Mouse (Mus musculus): ENCODE measurements at regions not wholly inside any gene's neighbourhood (a gene's known extent, or its start where the extent isn't known, plus 50 kb on each side); places are given as distances from the start of the nearest gene placed in this dataset.

DNA sequence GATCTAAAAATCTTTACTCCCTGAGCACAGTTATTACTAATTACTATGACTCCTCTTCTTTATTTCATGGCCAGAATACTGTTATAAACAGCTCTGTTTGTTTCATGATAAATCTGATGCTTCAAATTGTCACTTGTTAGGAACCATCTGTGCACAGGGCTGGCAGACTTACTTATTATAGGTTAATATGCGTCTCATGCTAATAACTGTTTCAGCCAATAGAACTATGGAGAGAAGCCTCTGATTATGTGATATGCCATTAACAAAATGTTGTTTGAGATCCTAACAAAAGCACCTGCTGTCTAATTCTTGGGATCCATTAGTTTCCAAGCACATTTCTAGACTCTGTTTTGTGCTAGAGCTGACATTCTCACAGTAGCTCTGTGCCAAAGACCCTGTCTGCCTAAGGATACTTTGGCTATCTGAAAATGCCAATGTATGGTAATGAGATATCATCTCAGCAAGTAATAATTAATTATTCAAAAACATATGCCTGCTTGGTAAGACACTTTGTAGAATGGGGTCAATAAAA lies 318.1 kb downstream of the Grb14 start:
- WGBS: 84% methylated on average over 1 of the region's 1 CpGs
- no peak overlapping the region for H3K27ac ChIP-seq (ENCODE audit: low read depth)
- no peak for ATAC-seq (replicated peaks; ENCODE audit: low FRiP score, low TSS enrichment, low read depth)
- H3K27me3 ChIP-seq (replicated peaks; ENCODE audit: control insufficient read depth, insufficient read depth, low read length): no peaks in the 10 kb centered on the region
- no peaks in the 10 kb centered on the region for H3K36me3 ChIP-seq (ENCODE audit: control insufficient read depth, insufficient read depth, low read length)
- no peaks in the 10 kb centered on the region for H3K4me1 ChIP-seq (replicated peaks; ENCODE audit: control insufficient read depth, insufficient read depth, low read length)
- no peak overlapping the region for H3K9ac ChIP-seq (ENCODE audit: low read length)
- DNase-seq (ENCODE audit: low spot score): no peak
- H3K9me3 ChIP-seq (ENCODE audit: control insufficient read depth, low read length): no peaks in the 10 kb centered on the region
- H3K4me2 ChIP-seq (ENCODE audit: low read length): no peak overlapping the region
- no peak overlapping the region for H3K4me3 ChIP-seq (ENCODE audit: low read depth, low read length)

DNA sequence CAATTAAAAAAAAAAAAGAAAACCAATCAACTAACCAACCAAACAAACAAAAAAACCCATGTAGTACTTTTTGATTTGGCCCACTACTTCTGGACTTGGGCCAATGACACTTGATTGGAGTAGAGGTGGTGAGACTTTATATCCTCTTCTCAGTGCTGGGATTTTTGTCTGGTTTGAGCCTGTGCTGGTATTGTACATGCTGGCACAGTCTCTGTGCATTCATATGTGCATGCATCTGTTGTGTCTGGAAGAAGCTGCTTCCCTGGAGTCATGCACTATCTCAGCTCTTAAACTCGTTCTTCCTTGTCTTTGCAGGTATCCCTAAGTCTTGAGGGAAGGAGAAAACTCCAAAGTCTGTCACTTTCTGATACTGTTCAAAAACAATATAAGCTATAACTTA lies 328.8 kb downstream of the Grb14 start:
- no peaks in the 10 kb centered on the region for H3K9me3 ChIP-seq (ENCODE audit: control insufficient read depth, low read length)
- ATAC-seq (replicated peaks; ENCODE audit: low FRiP score, low TSS enrichment, low read depth) (no peak), DNase-seq (ENCODE audit: low spot score) (no peak)
- H3K4me3 ChIP-seq (ENCODE audit: low read depth, low read length): no peak overlapping the region
- no peaks in the 10 kb centered on the region for H3K4me1 ChIP-seq (replicated peaks; ENCODE audit: control insufficient read depth, insufficient read depth, low read length)
- WGBS: 85% methylated on average over 1 of the region's 1 CpGs
- no peaks in the 10 kb centered on the region for H3K27me3 ChIP-seq (replicated peaks; ENCODE audit: control insufficient read depth, insufficient read depth, low read length)
- no peak overlapping the region for H3K4me2 ChIP-seq (ENCODE audit: low read length)
- no peak overlapping the region for H3K9ac ChIP-seq (ENCODE audit: low read length)
- H3K27ac ChIP-seq (ENCODE audit: low read depth): no peak overlapping the region
- H3K36me3 ChIP-seq (ENCODE audit: control insufficient read depth, insufficient read depth, low read length): no peaks in the 10 kb centered on the region

DNA sequence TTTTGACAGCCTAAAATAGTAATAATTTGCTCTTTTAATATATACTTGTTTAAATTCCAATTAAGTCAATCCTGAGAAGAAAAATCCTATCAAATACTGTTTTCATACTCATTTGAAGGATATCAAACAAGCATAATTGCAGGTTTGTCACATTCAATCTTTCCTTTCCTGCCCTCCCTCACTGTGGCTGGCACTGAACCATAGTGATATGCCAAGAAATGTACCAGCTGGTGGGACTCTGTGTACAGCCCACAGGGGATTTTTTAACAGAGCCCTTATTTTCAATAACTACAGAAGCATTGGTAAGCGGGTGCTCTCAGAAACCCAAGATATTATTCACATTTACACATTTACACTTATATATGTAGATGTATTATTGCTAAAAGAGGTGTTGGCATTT lies 333.3 kb downstream of the Grb14 start:
- DNase-seq (ENCODE audit: low spot score) (no peak), ATAC-seq (replicated peaks; ENCODE audit: low FRiP score, low TSS enrichment, low read depth) (no peak)
- no peak overlapping the region for H3K4me2 ChIP-seq (ENCODE audit: low read length)
- H3K4me1 ChIP-seq (replicated peaks; ENCODE audit: control insufficient read depth, insufficient read depth, low read length): no peaks in the 10 kb centered on the region
- H3K27ac ChIP-seq (ENCODE audit: low read depth): no peak overlapping the region
- H3K9ac ChIP-seq (ENCODE audit: low read length): no peak overlapping the region
- 81% methylated on average over 1 of the region's 1 CpGs for WGBS
- no peak overlapping the region for H3K4me3 ChIP-seq (ENCODE audit: low read depth, low read length)
- H3K9me3 ChIP-seq (ENCODE audit: control insufficient read depth, low read length): no peaks in the 10 kb centered on the region
- H3K27me3 ChIP-seq (replicated peaks; ENCODE audit: control insufficient read depth, insufficient read depth, low read length): no peaks in the 10 kb centered on the region
- H3K36me3 ChIP-seq (ENCODE audit: control insufficient read depth, insufficient read depth, low read length): no peaks in the 10 kb centered on the region

DNA sequence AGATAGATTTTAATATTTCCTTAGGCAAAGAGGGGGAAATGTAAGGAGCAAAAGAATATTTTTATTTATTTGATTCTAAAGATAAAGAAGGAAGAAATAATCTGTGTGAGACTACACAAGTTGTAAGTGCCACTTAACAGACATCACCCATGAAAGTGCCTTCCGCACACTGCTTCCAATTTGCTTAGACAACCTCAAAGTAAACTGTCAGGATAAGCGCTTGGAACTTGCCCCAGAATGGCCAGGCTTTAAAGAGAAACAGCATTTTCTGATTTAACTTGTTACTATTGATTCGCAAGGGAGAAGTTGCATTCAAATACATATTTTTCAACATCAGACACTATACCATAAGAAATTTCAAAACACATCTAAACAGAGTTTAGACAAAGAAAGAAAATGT lies 333.8 kb downstream of the Grb14 start:
- Histone ChIP-seq H3K9ac (ENCODE audit: low read length) (no peak overlapping the region), H3K4me2 (ENCODE audit: low read length) (no peak overlapping the region), H3K9me3 (ENCODE audit: control insufficient read depth, low read length) (no peaks in the 10 kb centered on the region), H3K27ac (ENCODE audit: low read depth) (no peak overlapping the region), H3K4me3 (ENCODE audit: low read depth, low read length) (no peak overlapping the region), H3K4me1 (replicated peaks; ENCODE audit: control insufficient read depth, insufficient read depth, low read length) (no peaks in the 10 kb centered on the region), H3K36me3 (ENCODE audit: control insufficient read depth, insufficient read depth, low read length) (no peaks in the 10 kb centered on the region), H3K27me3 (replicated peaks; ENCODE audit: control insufficient read depth, insufficient read depth, low read length) (no peaks in the 10 kb centered on the region)
- DNase-seq (ENCODE audit: low spot score) (no peak), ATAC-seq (replicated peaks; ENCODE audit: low FRiP score, low TSS enrichment, low read depth) (no peak)
- WGBS: 82% methylated on average over 3 of the region's 3 CpGs

DNA sequence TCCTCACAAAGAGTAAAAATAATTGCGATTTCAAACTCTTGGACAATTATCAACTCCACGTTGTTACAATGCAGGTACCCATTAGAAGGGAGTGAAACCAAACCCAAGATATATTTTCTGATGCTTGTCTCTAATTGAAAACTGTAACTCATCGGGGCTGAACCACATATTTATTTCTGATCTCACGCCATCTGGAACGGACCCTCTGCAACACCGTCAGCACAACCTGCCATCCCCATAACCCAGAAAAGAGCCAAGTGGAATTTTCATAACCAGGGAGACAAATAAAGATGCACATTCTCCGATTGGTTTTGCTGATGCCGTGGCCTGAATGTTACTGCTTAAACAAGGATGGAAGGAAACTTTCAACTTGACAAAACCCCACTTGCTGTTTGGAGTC lies 338.0 kb downstream of the Grb14 start:
- WGBS: 88% methylated on average over 8 of the region's 8 CpGs
- H3K4me2 ChIP-seq (ENCODE audit: low read length): no peak overlapping the region
- H3K4me1 ChIP-seq (replicated peaks; ENCODE audit: control insufficient read depth, insufficient read depth, low read length): no peaks in the 10 kb centered on the region
- no peak overlapping the region for H3K27ac ChIP-seq (ENCODE audit: low read depth)
- no peak for DNase-seq (ENCODE audit: low spot score)
- no peak for ATAC-seq (replicated peaks; ENCODE audit: low FRiP score, low TSS enrichment, low read depth)
- H3K9ac ChIP-seq (ENCODE audit: low read length): no peak overlapping the region
- H3K4me3 ChIP-seq (ENCODE audit: low read depth, low read length): no peak overlapping the region
- H3K36me3 ChIP-seq (ENCODE audit: control insufficient read depth, insufficient read depth, low read length): no peaks in the 10 kb centered on the region
- no peaks in the 10 kb centered on the region for H3K9me3 ChIP-seq (ENCODE audit: control insufficient read depth, low read length)
- no peaks in the 10 kb centered on the region for H3K27me3 ChIP-seq (replicated peaks; ENCODE audit: control insufficient read depth, insufficient read depth, low read length)

DNA sequence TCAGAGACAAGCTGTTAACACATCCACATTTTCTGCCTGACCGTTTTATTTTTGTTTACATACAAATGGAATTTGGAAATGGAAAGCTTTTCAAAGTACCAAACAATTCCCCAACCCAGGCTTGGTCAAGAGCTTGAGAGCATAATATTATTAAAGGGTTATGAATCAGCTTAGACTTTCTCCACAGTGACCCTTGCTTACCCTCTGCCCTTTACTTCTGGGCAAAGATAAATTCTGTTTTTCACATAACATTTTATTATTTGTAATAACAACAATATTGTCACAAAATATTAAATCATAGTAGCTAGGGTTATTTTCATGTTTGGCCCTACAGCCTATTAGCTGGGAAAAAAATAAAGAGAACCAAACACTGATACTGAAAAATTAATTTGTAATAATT lies 375.2 kb downstream of the Grb14 start:
- no peaks in the 10 kb centered on the region for H3K27me3 ChIP-seq (replicated peaks; ENCODE audit: control insufficient read depth, insufficient read depth, low read length)
- H3K9ac ChIP-seq (ENCODE audit: low read length): no peak overlapping the region
- no peaks in the 10 kb centered on the region for H3K4me1 ChIP-seq (replicated peaks; ENCODE audit: control insufficient read depth, insufficient read depth, low read length)
- 67% methylated on average over 1 of the region's 1 CpGs for WGBS
- ATAC-seq (replicated peaks; ENCODE audit: low FRiP score, low TSS enrichment, low read depth): no peak
- no peak overlapping the region for H3K27ac ChIP-seq (ENCODE audit: low read depth)
- no peak overlapping the region for H3K4me2 ChIP-seq (ENCODE audit: low read length)
- no peak for DNase-seq (ENCODE audit: low spot score)
- no peaks in the 10 kb centered on the region for H3K36me3 ChIP-seq (ENCODE audit: control insufficient read depth, insufficient read depth, low read length)
- H3K9me3 ChIP-seq (ENCODE audit: control insufficient read depth, low read length): no peaks in the 10 kb centered on the region
- H3K4me3 ChIP-seq (ENCODE audit: low read depth, low read length): no peak overlapping the region

DNA sequence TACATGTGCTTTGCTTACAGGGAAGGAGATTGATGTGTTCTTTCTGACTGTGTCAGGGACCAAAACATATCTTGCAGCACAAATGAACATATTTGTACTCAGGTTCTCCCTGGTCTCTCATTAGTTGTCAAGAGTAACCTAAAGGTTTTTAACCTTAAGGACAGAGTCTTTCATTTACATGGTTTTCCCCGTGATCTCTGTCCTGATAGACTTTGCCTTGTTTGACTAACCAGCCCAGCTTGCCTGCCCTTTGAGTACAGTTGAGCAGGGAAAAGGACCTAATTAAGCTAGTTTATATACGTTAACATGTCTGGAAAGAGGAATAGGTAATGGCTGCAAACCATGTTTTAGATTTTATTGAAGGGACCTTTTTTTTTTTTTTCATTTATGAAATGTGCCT lies 407.9 kb downstream of the Grb14 start:
- WGBS: 82% methylated on average over 2 of the region's 2 CpGs

DNA sequence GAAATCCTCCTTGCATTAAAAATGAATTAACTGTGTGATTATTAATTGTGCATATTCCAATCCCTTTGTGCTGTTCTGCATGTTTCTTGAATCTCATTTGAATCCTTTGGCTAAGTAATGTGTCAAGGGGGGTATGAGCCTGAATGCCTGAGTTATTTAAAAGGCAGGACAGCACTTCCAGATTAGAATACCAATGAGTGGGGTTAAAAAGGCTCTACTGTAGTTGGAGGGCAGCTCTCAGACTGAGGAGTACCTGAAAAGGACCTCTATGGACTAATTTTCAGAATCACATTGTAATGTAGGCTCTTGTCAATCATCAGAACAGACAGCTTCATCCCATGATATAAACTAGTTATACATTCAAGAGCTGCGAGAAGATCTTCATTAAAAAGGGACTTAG lies 417.9 kb downstream of the Grb14 start:
- ATAC-seq (replicated peaks; ENCODE audit: low FRiP score, low TSS enrichment, low read depth) (no peak), DNase-seq (ENCODE audit: low spot score) (no peak)
- 92% methylated on average over 1 of the region's 1 CpGs for WGBS
- H3K4me3 ChIP-seq (ENCODE audit: low read depth, low read length): no peak overlapping the region
- H3K27me3 ChIP-seq (replicated peaks; ENCODE audit: control insufficient read depth, insufficient read depth, low read length): no peaks in the 10 kb centered on the region
- H3K9ac ChIP-seq (ENCODE audit: low read length): no peak overlapping the region
- H3K27ac ChIP-seq (ENCODE audit: low read depth): no peak overlapping the region
- H3K36me3 ChIP-seq (ENCODE audit: control insufficient read depth, insufficient read depth, low read length): no peaks in the 10 kb centered on the region
- H3K4me1 ChIP-seq (replicated peaks; ENCODE audit: control insufficient read depth, insufficient read depth, low read length): no peaks in the 10 kb centered on the region
- no peak overlapping the region for H3K4me2 ChIP-seq (ENCODE audit: low read length)
- no peaks in the 10 kb centered on the region for H3K9me3 ChIP-seq (ENCODE audit: control insufficient read depth, low read length)

More for the DNA sequence above, 407.9 kb downstream of the Grb14 start:
- H3K4me3 ChIP-seq (ENCODE audit: low read depth, low read length): no peak overlapping the region
- no peaks in the 10 kb centered on the region for H3K4me1 ChIP-seq (replicated peaks; ENCODE audit: control insufficient read depth, insufficient read depth, low read length)
- H3K9ac ChIP-seq (ENCODE audit: low read length): no peak overlapping the region
- ATAC-seq (replicated peaks; ENCODE audit: low FRiP score, low TSS enrichment, low read depth) (no peak), DNase-seq (ENCODE audit: low spot score) (no peak)
- H3K27me3 ChIP-seq (replicated peaks; ENCODE audit: control insufficient read depth, insufficient read depth, low read length): no peaks in the 10 kb centered on the region
- no peak overlapping the region for H3K27ac ChIP-seq (ENCODE audit: low read depth)
- H3K9me3 ChIP-seq (ENCODE audit: control insufficient read depth, low read length): no peaks in the 10 kb centered on the region
- H3K36me3 ChIP-seq (ENCODE audit: control insufficient read depth, insufficient read depth, low read length): no peaks in the 10 kb centered on the region
- no peak overlapping the region for H3K4me2 ChIP-seq (ENCODE audit: low read length)

DNA sequence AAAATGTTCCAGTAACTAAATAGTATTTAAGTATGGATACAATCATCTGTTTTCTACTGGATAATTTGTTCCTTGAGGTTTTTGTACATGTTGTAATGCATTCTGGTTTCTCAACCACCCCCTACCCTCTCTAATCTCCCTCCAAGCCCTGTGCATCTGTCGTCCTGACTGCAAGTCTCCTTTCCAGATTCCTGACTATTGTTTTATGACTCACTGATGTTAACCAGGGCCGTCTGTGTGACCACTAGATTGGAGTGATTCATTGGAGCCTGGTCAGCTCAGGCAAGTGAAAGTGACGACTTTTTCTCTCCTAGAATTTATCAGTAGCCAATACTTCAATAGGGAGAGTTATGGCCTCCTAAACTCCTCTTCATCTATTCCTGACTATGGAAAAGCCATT lies 442.5 kb downstream of the Grb14 start:
- no peak overlapping the region for H3K9ac ChIP-seq (ENCODE audit: low read length)
- no peaks in the 10 kb centered on the region for H3K27me3 ChIP-seq (replicated peaks; ENCODE audit: control insufficient read depth, insufficient read depth, low read length)
- no peaks in the 10 kb centered on the region for H3K9me3 ChIP-seq (ENCODE audit: control insufficient read depth, low read length)
- no peak overlapping the region for H3K4me3 ChIP-seq (ENCODE audit: low read depth, low read length)
- WGBS: 20% methylated on average over 3 of the region's 3 CpGs
- H3K36me3 ChIP-seq (ENCODE audit: control insufficient read depth, insufficient read depth, low read length): no peaks in the 10 kb centered on the region
- H3K4me2 ChIP-seq (ENCODE audit: low read length): no peak overlapping the region
- ATAC-seq (replicated peaks; ENCODE audit: low FRiP score, low TSS enrichment, low read depth): no peak
- no peak overlapping the region for H3K27ac ChIP-seq (ENCODE audit: low read depth)
- H3K4me1 ChIP-seq (replicated peaks; ENCODE audit: control insufficient read depth, insufficient read depth, low read length): no peaks in the 10 kb centered on the region
- DNase-seq (ENCODE audit: low spot score): no peak

Data from intestine, embryonic 14.5 days (tissue).